Mouse (Mus musculus) G1E (cell line): Measurements from ENCODE around the gene Stat5b.

ENCODE experiments used
- CTCF ChIP-seq: IDR thresholded peaks from 2 replicates; pipeline ENCODE4 v1.5.1; 2012; ENCODE audit warnings: low read depth, low read length, inconsistent platforms, mixed read lengths
- TAL1 ChIP-seq: conservative IDR thresholded peaks from 2 replicates; pipeline ENCODE4 v1.6.1; 2012; ENCODE audit warnings: low read depth, low read length, inconsistent platforms, mixed read lengths

- TF ChIP-seq CTCF (peak; percentile 98), TAL1 (no peak)
Measured at GRCm38 (mm10) chr11:100893482-100893881, 43.0 kb upstream of the Stat5b start.
